Mouse (Mus musculus): Measurements from ENCODE around the gene B4galt4. TPM values are rescaled to one million over a fixed set of nuclear protein-coding genes. Genes with fewer than 3 reads are reported as not detected.

Gene B4galt4
- polyA plus RNA-seq, 1 experiment from 2014 or later: 28.8 TPM

DNA sequence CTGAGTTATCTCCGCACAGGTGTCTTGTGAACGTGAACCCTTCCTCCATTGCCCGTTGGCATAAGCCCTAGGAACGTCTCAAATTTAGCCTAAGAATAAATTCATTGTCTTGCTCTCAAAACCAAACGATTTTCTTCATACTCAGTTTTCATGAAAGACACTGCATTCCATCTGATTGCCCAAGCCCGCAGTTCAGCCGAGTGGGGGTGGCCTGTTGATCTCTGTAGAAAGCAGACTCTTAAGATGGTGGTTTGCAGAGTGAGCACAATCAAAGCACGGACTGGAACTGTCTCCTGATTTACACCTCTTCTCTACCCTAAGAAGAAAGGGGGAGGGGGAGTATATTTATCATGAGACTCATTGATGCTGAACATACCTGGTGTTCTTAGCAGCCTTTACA lies 20.3 kb downstream of the B4galt4 start:
- H3K4me1 ChIP-seq (replicated peaks; ENCODE audit: insufficient read depth, low read length): no peaks in the 10 kb centered on the region
- H3K36me3 ChIP-seq (ENCODE audit: insufficient read depth, low read length): peaks cover 10% of the 10 kb centered on the region; the same call in 1 of the 2 replicates
- H3K27me3 ChIP-seq (ENCODE audit: insufficient read depth, low read length): no peaks in the 10 kb centered on the region
- no peak for TF ChIP-seq CTCF (IDR thresholded peaks at IDR 0.05; ENCODE audit: low read depth)
- DNase-seq (ENCODE audit: low spot score): no peak
- no peak overlapping the region for H3K4me3 ChIP-seq (replicated peaks; ENCODE audit: low read depth, low read length)
- no peak for ATAC-seq (replicated peaks; ENCODE audit: low FRiP score, low read depth)
- H3K27ac ChIP-seq: peak overlapping the region; percentile 8; the same call in 1 of the 2 replicates
- no peak overlapping the region for H3K4me2 ChIP-seq (ENCODE audit: low read length)
- no peak overlapping the region for H3K9ac ChIP-seq (ENCODE audit: low read depth, low read length)
- H3K9me3 ChIP-seq (replicated peaks; ENCODE audit: low read length): no peaks in the 10 kb centered on the region
- WGBS: 62% methylated on average over 8 of the region's 8 CpGs

DNA sequence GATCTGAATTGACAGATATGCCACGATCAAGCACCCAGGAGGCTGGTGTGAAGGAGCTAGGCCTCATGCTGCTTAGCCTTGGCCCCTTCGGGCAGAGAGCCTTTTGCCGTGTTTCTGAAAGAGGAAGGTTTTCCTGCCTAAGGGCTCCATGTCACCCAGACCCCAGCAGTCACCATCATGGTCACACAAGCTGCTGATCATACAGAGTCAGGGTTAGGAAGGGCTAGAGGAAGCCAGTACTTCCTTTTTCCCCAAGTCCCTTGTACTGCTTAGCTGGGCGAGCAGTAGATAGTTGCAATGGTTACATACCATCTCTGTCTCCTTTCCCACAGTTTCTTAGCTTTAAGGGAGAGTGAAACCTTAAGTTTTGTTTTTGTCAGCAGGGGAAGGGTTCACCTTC lies 21.4 kb downstream of the B4galt4 start:
- Histone ChIP-seq H3K27ac (no peak overlapping the region), H3K9me3 (replicated peaks; ENCODE audit: low read length) (no peaks in the 10 kb centered on the region), H3K27me3 (ENCODE audit: insufficient read depth, low read length) (no peaks in the 10 kb centered on the region), H3K4me3 (replicated peaks; ENCODE audit: low read depth, low read length) (no peak overlapping the region), H3K36me3 (ENCODE audit: insufficient read depth, low read length) (peaks cover 19% of the 10 kb centered on the region; the same call in 1 of the 2 replicates), H3K9ac (ENCODE audit: low read depth, low read length) (no peak overlapping the region), H3K4me2 (ENCODE audit: low read length) (no peak overlapping the region), H3K4me1 (replicated peaks; ENCODE audit: insufficient read depth, low read length) (no peaks in the 10 kb centered on the region)
- ATAC-seq (replicated peaks; ENCODE audit: low FRiP score, low read depth) (no peak), DNase-seq (ENCODE audit: low spot score) (peak; percentile 25)
- TF ChIP-seq CTCF (IDR thresholded peaks at IDR 0.05; ENCODE audit: low read depth): no peak
- 77% methylated on average over 4 of the region's 4 CpGs for WGBS

GRCm38 (mm10) chr16:38766671-38767070 lies 24.6 kb downstream of the B4galt4 start:
- no peak for DNase-seq (ENCODE audit: low spot score)
- Histone ChIP-seq H3K4me3 (replicated peaks; ENCODE audit: low read depth, low read length) (no peak overlapping the region), H3K27me3 (ENCODE audit: insufficient read depth, low read length) (no peaks in the 10 kb centered on the region), H3K9ac (ENCODE audit: low read depth, low read length) (no peak overlapping the region), H3K36me3 (ENCODE audit: insufficient read depth, low read length) (peaks cover 22% of the 10 kb centered on the region; the same call in 1 of the 2 replicates), H3K9me3 (replicated peaks; ENCODE audit: low read length) (no peaks in the 10 kb centered on the region), H3K27ac (no peak overlapping the region), H3K4me2 (ENCODE audit: low read length) (no peak overlapping the region), H3K4me1 (replicated peaks; ENCODE audit: insufficient read depth, low read length) (no peaks in the 10 kb centered on the region)
- TF ChIP-seq CTCF (IDR thresholded peaks at IDR 0.05; ENCODE audit: low read depth): no peak
- 56% methylated on average over 3 of the region's 3 CpGs for WGBS
- ATAC-seq (replicated peaks; ENCODE audit: low FRiP score, low read depth): no peak

DNA sequence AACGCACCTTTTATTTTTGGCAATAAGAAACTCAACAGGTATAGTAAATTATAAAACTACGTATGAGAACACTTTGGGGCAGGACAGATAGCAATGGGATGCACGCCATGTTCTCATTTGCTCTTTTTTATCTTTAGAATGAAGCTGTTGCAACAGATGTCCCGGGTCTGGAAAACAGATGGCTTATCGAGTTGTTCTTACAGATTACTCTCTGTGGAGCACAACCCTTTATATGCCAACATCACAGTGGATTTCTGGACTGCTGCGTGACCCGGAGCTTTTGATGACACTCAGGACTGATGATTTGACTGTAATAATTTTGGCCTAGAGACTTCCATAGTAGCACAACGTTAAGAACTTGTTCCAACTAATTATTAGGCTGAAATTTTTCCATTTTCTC lies 25.7 kb downstream of the B4galt4 start:
- no peak overlapping the region for H3K4me2 ChIP-seq (ENCODE audit: low read length)
- no peaks in the 10 kb centered on the region for H3K27me3 ChIP-seq (ENCODE audit: insufficient read depth, low read length)
- no peak for ATAC-seq (replicated peaks; ENCODE audit: low FRiP score, low read depth)
- 87% methylated on average over 8 of the region's 8 CpGs for WGBS
- no peak for DNase-seq (ENCODE audit: low spot score)
- no peak overlapping the region for H3K4me3 ChIP-seq (replicated peaks; ENCODE audit: low read depth, low read length)
- peaks cover 22% of the 10 kb centered on the region; the same call in 1 of the 2 replicates for H3K36me3 ChIP-seq (ENCODE audit: insufficient read depth, low read length)
- H3K4me1 ChIP-seq (replicated peaks; ENCODE audit: insufficient read depth, low read length): peaks cover 5% of the 10 kb centered on the region; the same call in 1 of the 2 replicates
- H3K27ac ChIP-seq: no peak overlapping the region
- no peak overlapping the region for H3K9ac ChIP-seq (ENCODE audit: low read depth, low read length)
- H3K9me3 ChIP-seq (replicated peaks; ENCODE audit: low read length): no peaks in the 10 kb centered on the region
- TF ChIP-seq CTCF (IDR thresholded peaks at IDR 0.05; ENCODE audit: low read depth): no peak

- WGBS: 96% methylated on average over 8 of the region's 8 CpGs
- H3K9ac ChIP-seq (ENCODE audit: low read depth, low read length): no peak overlapping the region
- no peak for ATAC-seq (replicated peaks; ENCODE audit: low FRiP score, low read depth)
- H3K4me1 ChIP-seq (replicated peaks; ENCODE audit: insufficient read depth, low read length): peaks cover 11% of the 10 kb centered on the region; the same call in 1 of the 2 replicates
- H3K27me3 ChIP-seq (ENCODE audit: insufficient read depth, low read length): no peaks in the 10 kb centered on the region
- peaks cover 22% of the 10 kb centered on the region; the same call in 1 of the 2 replicates for H3K36me3 ChIP-seq (ENCODE audit: insufficient read depth, low read length)
- no peak overlapping the region for H3K4me3 ChIP-seq (replicated peaks; ENCODE audit: low read depth, low read length)
- H3K27ac ChIP-seq: no peak overlapping the region
- H3K9me3 ChIP-seq (replicated peaks; ENCODE audit: low read length): no peaks in the 10 kb centered on the region
- H3K4me2 ChIP-seq (ENCODE audit: low read length): no peak overlapping the region
- DNase-seq (ENCODE audit: low spot score): no peak
- TF ChIP-seq CTCF (IDR thresholded peaks at IDR 0.05; ENCODE audit: low read depth): no peak
Measured at GRCm38 (mm10) chr16:38768386-38768785, 26.3 kb downstream of the B4galt4 start.

DNA sequence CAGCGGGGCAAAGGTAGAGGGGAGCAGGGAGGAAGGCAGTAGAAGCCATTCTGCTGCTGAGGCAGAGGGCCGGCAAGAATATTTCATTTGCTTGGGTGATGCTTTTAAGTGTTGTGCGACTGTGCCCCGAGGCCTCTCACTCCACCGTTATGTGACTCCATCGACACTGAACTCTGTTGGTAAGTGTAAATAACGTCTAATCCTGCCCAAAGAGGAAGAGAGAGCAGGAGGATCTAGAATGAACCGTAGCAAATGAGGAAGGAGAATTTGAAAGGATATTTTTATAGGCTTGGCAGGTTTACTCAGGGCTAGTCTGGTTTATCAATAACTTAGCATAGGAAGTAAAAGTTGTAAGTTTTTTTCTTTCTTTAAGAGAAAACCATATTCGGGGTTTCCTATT lies 27.5 kb downstream of the B4galt4 start:
- H3K4me3 ChIP-seq (replicated peaks; ENCODE audit: low read depth, low read length): no peak overlapping the region
- WGBS: 71% methylated on average over 9 of the region's 9 CpGs
- peaks cover 22% of the 10 kb centered on the region; the same call in 1 of the 2 replicates for H3K36me3 ChIP-seq (ENCODE audit: insufficient read depth, low read length)
- peaks cover 11% of the 10 kb centered on the region; the same call in 1 of the 2 replicates for H3K4me1 ChIP-seq (replicated peaks; ENCODE audit: insufficient read depth, low read length)
- H3K27me3 ChIP-seq (ENCODE audit: insufficient read depth, low read length): no peaks in the 10 kb centered on the region
- DNase-seq (ENCODE audit: low spot score) (no peak), ATAC-seq (replicated peaks; ENCODE audit: low FRiP score, low read depth) (no peak)
- no peak for TF ChIP-seq CTCF (IDR thresholded peaks at IDR 0.05; ENCODE audit: low read depth)
- H3K9me3 ChIP-seq (replicated peaks; ENCODE audit: low read length): no peaks in the 10 kb centered on the region
- no peak overlapping the region for H3K27ac ChIP-seq
- no peak overlapping the region for H3K4me2 ChIP-seq (ENCODE audit: low read length)
- no peak overlapping the region for H3K9ac ChIP-seq (ENCODE audit: low read depth, low read length)

DNA sequence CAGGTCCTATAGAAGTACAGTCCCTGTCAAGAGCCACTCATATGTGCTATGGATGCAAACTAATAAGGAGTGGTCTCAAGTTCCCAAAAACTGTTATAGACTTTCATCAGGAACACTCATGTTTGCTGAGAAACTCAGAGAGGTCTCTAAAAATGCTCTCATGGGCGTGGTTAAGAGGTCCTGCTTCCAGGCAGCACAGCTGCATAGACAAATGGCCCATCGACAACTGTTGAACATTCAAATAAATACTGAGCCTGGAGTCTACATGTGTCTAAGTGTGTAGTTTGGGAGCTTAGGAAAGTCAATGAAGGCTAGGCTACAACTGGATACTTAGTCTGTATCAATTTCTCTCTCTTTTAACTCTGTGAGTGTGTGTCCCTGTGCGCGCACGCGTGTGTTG lies 29.1 kb downstream of the B4galt4 start:
- Histone ChIP-seq H3K4me1 (replicated peaks; ENCODE audit: insufficient read depth, low read length) (peaks cover 11% of the 10 kb centered on the region; the same call in 1 of the 2 replicates), H3K27ac (no peak overlapping the region), H3K4me3 (replicated peaks; ENCODE audit: low read depth, low read length) (no peak overlapping the region), H3K4me2 (ENCODE audit: low read length) (no peak overlapping the region), H3K9ac (ENCODE audit: low read depth, low read length) (no peak overlapping the region), H3K27me3 (ENCODE audit: insufficient read depth, low read length) (no peaks in the 10 kb centered on the region), H3K9me3 (replicated peaks; ENCODE audit: low read length) (no peaks in the 10 kb centered on the region), H3K36me3 (ENCODE audit: insufficient read depth, low read length) (peaks cover 22% of the 10 kb centered on the region; the same call in 1 of the 2 replicates)
- WGBS: 95% methylated on average over 6 of the region's 6 CpGs
- no peak for DNase-seq (ENCODE audit: low spot score)
- TF ChIP-seq CTCF (IDR thresholded peaks at IDR 0.05; ENCODE audit: low read depth): no peak
- no peak for ATAC-seq (replicated peaks; ENCODE audit: low FRiP score, low read depth)

All from kidney, postnatal 0 days (tissue).